Mouse (Mus musculus) kidney, postnatal 0 days (tissue): ENCODE measurements at regions not wholly inside any gene's neighbourhood (a gene's known extent, or its start where the extent isn't known, plus 50 kb on each side); places are given as distances from the start of the nearest gene placed in this dataset.

ENCODE experiments used
- ATAC-seq: fragments of 200-750 bp; cut with Nextera tagmentation; replicated peaks from 2 replicates; pipeline ENCODE4 v1.8.0; 2017; ENCODE audit warnings: low read depth, moderate number of reproducible peaks, moderate TSS enrichment, moderate library complexity; ENCODE audit not compliant: low FRiP score
- DNase-seq: peaks from one replicate; pipeline ENCODE4 v3.0.0-alpha.2; 2016; ENCODE audit warnings: low spot score
- H3K27ac ChIP-seq: fragments of 300-500 bp; sonication (generic); 2 replicates; pipeline ENCODE4 v1.5.1; 2014; ENCODE audit warnings: mild to moderate bottlenecking
- H3K27me3 ChIP-seq: fragments of 300-500 bp; sonication (generic); 2 replicates; pipeline ENCODE4 v1.6.1; 2014; ENCODE audit warnings: low read length, mixed read lengths; ENCODE audit not compliant: insufficient read depth
- H3K36me3 ChIP-seq: fragments of 300-500 bp; sonication (generic); 2 replicates; pipeline ENCODE4 v1.6.1; 2014; ENCODE audit warnings: low read length, mixed read lengths; ENCODE audit not compliant: insufficient read depth
- H3K4me1 ChIP-seq: fragments of 300-500 bp; sonication (generic); replicated peaks from 2 replicates; pipeline ENCODE4 v1.6.1; 2014; ENCODE audit warnings: antibody characterized with exemption, low read length, mixed read lengths; ENCODE audit not compliant: insufficient read depth
- H3K4me2 ChIP-seq: fragments of 300-500 bp; sonication (generic); 2 replicates; pipeline ENCODE4 v1.6.1; 2014; ENCODE audit warnings: mild to moderate bottlenecking, low read length, moderate library complexity, mixed read lengths
- H3K4me3 ChIP-seq: fragments of 300-500 bp; sonication (generic); replicated peaks from 2 replicates; pipeline ENCODE4 v1.5.1; 2014; ENCODE audit warnings: low read depth, low read length
- H3K9ac ChIP-seq: fragments of 300-500 bp; sonication (generic); 2 replicates; pipeline ENCODE4 v1.6.1; 2014; ENCODE audit warnings: low read depth, low read length
- H3K9me3 ChIP-seq: fragments of 300-500 bp; sonication (generic); replicated peaks from 2 replicates; pipeline ENCODE4 v1.6.1; 2016; ENCODE audit warnings: low read length, inconsistent platforms, mixed read lengths
- CTCF ChIP-seq: IDR thresholded peaks from 2 replicates; pipeline ENCODE4 v1.5.1; 2016; ENCODE audit warnings: antibody characterized with exemption, low read depth, mild to moderate bottlenecking, moderate library complexity
- WGBS: fragments of 180-500 bp; shearing (Covaris S2); extraction: QIAGEN DNeasy Blood & Tissue Kit; methylation state at CpG from one replicate; pipeline ENCODE4 v1.1.7; 2014; 5-methylcytosine and 5-hydroxymethylcytosine counted together

- no peak overlapping the region for H3K27ac ChIP-seq
- no peaks in the 10 kb centered on the region for H3K27me3 ChIP-seq
- no peaks in the 10 kb centered on the region for H3K9me3 ChIP-seq
- no peak for TF ChIP-seq CTCF
- no peaks in the 10 kb centered on the region for H3K4me1 ChIP-seq
- no peak overlapping the region for H3K4me3 ChIP-seq
- WGBS, result 68% methylated on average over 5 of the region's 5 CpGs
- H3K9ac ChIP-seq, result no peak overlapping the region
- DNase-seq, result no peak
- no peak for ATAC-seq
- no peaks in the 10 kb centered on the region for H3K36me3 ChIP-seq
- no peak overlapping the region for H3K4me2 ChIP-seq
Measured at GRCm38 (mm10) chr1:50745049-50745448, 155.4 kb upstream of the Tmeff2 start.

GRCm38 (mm10) chr1:50770211-50770610 is 130.2 kb upstream of the Tmeff2 start:
- H3K9me3 ChIP-seq, result no peaks in the 10 kb centered on the region
- H3K27ac ChIP-seq, result no peak overlapping the region
- H3K4me2 ChIP-seq, result no peak overlapping the region
- no peak overlapping the region for H3K9ac ChIP-seq
- H3K27me3 ChIP-seq, result no peaks in the 10 kb centered on the region
- DNase-seq (no peak), ATAC-seq (no peak)
- no peak for TF ChIP-seq CTCF
- no peaks in the 10 kb centered on the region for H3K4me1 ChIP-seq
- H3K4me3 ChIP-seq, result no peak overlapping the region
- H3K36me3 ChIP-seq, result no peaks in the 10 kb centered on the region

- no peaks in the 10 kb centered on the region for H3K27me3 ChIP-seq
- no peaks in the 10 kb centered on the region for H3K4me1 ChIP-seq
- H3K36me3 ChIP-seq, result no peaks in the 10 kb centered on the region
- no peak overlapping the region for H3K4me2 ChIP-seq
- 28% methylated on average over 3 of the region's 3 CpGs for WGBS
- ATAC-seq, result no peak
- H3K27ac ChIP-seq, result no peak overlapping the region
- no peak overlapping the region for H3K9ac ChIP-seq
- peak; percentile 71 for DNase-seq
- TF ChIP-seq CTCF, result no peak
- no peak overlapping the region for H3K4me3 ChIP-seq
- no peaks in the 10 kb centered on the region for H3K9me3 ChIP-seq
Measured at GRCm38 (mm10) chr1:50795264-50795663, 105.2 kb upstream of the Tmeff2 start.

GRCm38 (mm10) chr1:50798166-50798565 is 102.3 kb upstream of the Tmeff2 start:
- H3K9me3 ChIP-seq, result no peaks in the 10 kb centered on the region
- ATAC-seq, result no peak
- H3K4me1 ChIP-seq, result no peaks in the 10 kb centered on the region
- no peaks in the 10 kb centered on the region for H3K36me3 ChIP-seq
- no peak overlapping the region for H3K9ac ChIP-seq
- no peak overlapping the region for H3K27ac ChIP-seq
- no peak for TF ChIP-seq CTCF
- no peak overlapping the region for H3K4me2 ChIP-seq
- H3K27me3 ChIP-seq, result no peaks in the 10 kb centered on the region
- no peak overlapping the region for H3K4me3 ChIP-seq
- no peak for DNase-seq
- WGBS, result 71% methylated on average over 3 of the region's 3 CpGs

- no peak for ATAC-seq
- WGBS, result 67% methylated on average over 1 of the region's 1 CpGs
Measured at GRCm38 (mm10) chr1:50806321-50806720, 94.1 kb upstream of the Tmeff2 start.

GRCm38 (mm10) chr1:50806821-50807220 is 93.6 kb upstream of the Tmeff2 start:
- no peak for DNase-seq
- Histone ChIP-seq H3K27me3 (no peaks in the 10 kb centered on the region), H3K4me1 (no peaks in the 10 kb centered on the region), H3K36me3 (no peaks in the 10 kb centered on the region), H3K9ac (no peak overlapping the region), H3K27ac (no peak overlapping the region), H3K9me3 (no peaks in the 10 kb centered on the region), H3K4me2 (no peak overlapping the region), H3K4me3 (no peak overlapping the region)
- TF ChIP-seq CTCF, result no peak
- 63% methylated on average over 1 of the region's 1 CpGs for WGBS
- ATAC-seq, result no peak

More at GRCm38 (mm10) chr1:50806321-50806720, 94.1 kb upstream of the Tmeff2 start:
- no peak overlapping the region for H3K9ac ChIP-seq
- no peaks in the 10 kb centered on the region for H3K9me3 ChIP-seq
- H3K4me3 ChIP-seq, result no peak overlapping the region
- TF ChIP-seq CTCF, result no peak
- H3K36me3 ChIP-seq, result no peaks in the 10 kb centered on the region
- no peaks in the 10 kb centered on the region for H3K27me3 ChIP-seq
- no peak overlapping the region for H3K27ac ChIP-seq
- DNase-seq, result no peak
- H3K4me2 ChIP-seq, result no peak overlapping the region
- no peaks in the 10 kb centered on the region for H3K4me1 ChIP-seq

- ATAC-seq, result no peak
- Histone ChIP-seq H3K36me3 (no peaks in the 10 kb centered on the region), H3K4me1 (no peaks in the 10 kb centered on the region), H3K4me2 (no peak overlapping the region), H3K27me3 (no peaks in the 10 kb centered on the region), H3K9me3 (no peaks in the 10 kb centered on the region), H3K4me3 (no peak overlapping the region), H3K9ac (no peak overlapping the region), H3K27ac (no peak overlapping the region)
- DNase-seq, result no peak
- peak; percentile 27; the same call in 1 of the 2 replicates for TF ChIP-seq CTCF
- WGBS, result 56% methylated on average over 1 of the region's 1 CpGs
Measured at GRCm38 (mm10) chr1:50831663-50832062, 68.8 kb upstream of the Tmeff2 start.
